Mouse (Mus musculus) CH12.LX (cell line): ENCODE measurements around the gene Nans.

ENCODE experiments used
- CTCF ChIP-seq, 2 experiments: IDR thresholded peaks in 1 of 2; conservative IDR thresholded peaks in 1 of 2; 2 replicates each; pipeline ENCODE4 v1.5.1; 2011 to 2012; ENCODE audit warnings: low read depth in 2 of 2, low read length in 2 of 2, improper control_type of control experiment in 1 of 2, inconsistent platforms in 1 of 2, mild to moderate bottlenecking in 1 of 2, moderate library complexity in 1 of 2
- EP300 ChIP-seq: IDR thresholded peaks from 2 replicates; pipeline ENCODE4 v1.6.1; 2011; ENCODE audit warnings: low read length, improper control_type of control experiment
- GABPA ChIP-seq: IDR thresholded peaks from 2 replicates; pipeline ENCODE4 v1.6.1; 2012; ENCODE audit warnings: low read depth, low read length, improper control_type of control experiment, inconsistent platforms; ENCODE audit not compliant: insufficient replicate concordance
- KAT2A ChIP-seq: IDR thresholded peaks from 2 replicates; pipeline ENCODE4 v1.6.1; 2012; ENCODE audit warnings: low read length, improper control_type of control experiment, inconsistent platforms; ENCODE audit not compliant: insufficient replicate concordance
- MAFK ChIP-seq: IDR thresholded peaks from 2 replicates; pipeline ENCODE4 v1.6.1; 2011; ENCODE audit warnings: low read length, improper control_type of control experiment; ENCODE audit not compliant: insufficient replicate concordance
- MYC ChIP-seq: IDR thresholded peaks from 2 replicates; pipeline ENCODE4 v1.6.1; 2011; ENCODE audit warnings: low read depth, mild to moderate bottlenecking, improper control_type of control experiment, low read length
- POLR2A ChIP-seq: IDR thresholded peaks from 2 replicates; pipeline ENCODE4 v1.6.1; 2011; ENCODE audit warnings: low read depth, mild to moderate bottlenecking, improper control_type of control experiment, low read length
- RAD21 ChIP-seq: IDR thresholded peaks from 2 replicates; pipeline ENCODE4 v1.6.1; 2011; ENCODE audit warnings: low read depth, mild to moderate bottlenecking, low read length, improper control_type of control experiment, moderate library complexity
- RCOR1 ChIP-seq: conservative IDR thresholded peaks from 2 replicates; pipeline ENCODE4 v1.6.1; 2012; ENCODE audit warnings: low read depth, mild to moderate bottlenecking, inconsistent platforms, low read length, improper control_type of control experiment
- TBP ChIP-seq: conservative IDR thresholded peaks from 2 replicates; pipeline ENCODE4 v1.6.1; 2011; ENCODE audit warnings: low read depth, low read length, improper control_type of control experiment
- USF1 ChIP-seq: IDR thresholded peaks from 2 replicates; pipeline ENCODE4 v1.6.1; 2014; ENCODE audit warnings: low read depth, mild to moderate bottlenecking, inconsistent platforms, low read length, improper control_type of control experiment
- ZKSCAN1 ChIP-seq: IDR thresholded peaks from 2 replicates; pipeline ENCODE4 v1.6.1; 2012; ENCODE audit warnings: low read depth, inconsistent platforms, low read length, improper control_type of control experiment, borderline replicate concordance
- ZMIZ1 ChIP-seq: IDR thresholded peaks from 2 replicates; pipeline ENCODE4 v1.6.1; 2012; ENCODE audit warnings: low read depth, mild to moderate bottlenecking, inconsistent platforms, low read length, improper control_type of control experiment

GRCm38 (mm10) chr4:46541707-46542106 lies 52.7 kb downstream of the Nans start:
- TF ChIP-seq CTCF (conservative IDR thresholded peaks at IDR 0.05 in 1 of 2, IDR thresholded peaks at IDR 0.05 in 1 of 2; ENCODE audit: low read depth in 2 of 2, low read length in 2 of 2) (no peak), TBP (no peak), ZMIZ1 (no peak), RAD21 (no peak), MAFK (no peak), KAT2A (no peak), ZKSCAN1 (no peak), GABPA (no peak), MYC (no peak), EP300 (no peak), POLR2A (no peak), RCOR1 (no peak), USF1 (no peak)
